Mouse (Mus musculus) G1E (cell line): ENCODE measurements around the gene Ppp4c. TPM values are rescaled to one million over a fixed set of nuclear protein-coding genes. Genes with fewer than 3 reads are reported as not detected.
A peak's percentile ranks its signal among the peaks of the same experiment; 100 is the strongest.

Experiments
- ATAC-seq: 2 replicates; pipeline ENCODE4 v1.8.0; 2016; ENCODE audit warnings: mild to moderate bottlenecking; ENCODE audit not compliant: insufficient number of reproducible peaks, poor library complexity, low FRiP score, severe bottlenecking; ENCODE audit errors: extremely low read depth
- DNase-seq: peaks from one replicate; pipeline ENCODE4 v3.0.0; 2012; ENCODE audit warnings: low spot score
- H3K27me3 ChIP-seq: 2 replicates; pipeline ENCODE4 v1.6.1; 2012; ENCODE audit warnings: mild to moderate bottlenecking, low read length, inconsistent platforms; ENCODE audit not compliant: insufficient read depth
- H3K36me3 ChIP-seq: replicated peaks from 2 replicates; pipeline ENCODE3; 2012; ENCODE audit warnings: mild to moderate bottlenecking, inconsistent platforms
- H3K4me1 ChIP-seq: 2 replicates; pipeline ENCODE4 v1.6.1; 2012; ENCODE audit warnings: low read depth, low read length, inconsistent platforms, mixed read lengths; ENCODE audit not compliant: insufficient read depth
- H3K4me3 ChIP-seq: 2 replicates; pipeline ENCODE4 v1.5.1; 2012; ENCODE audit warnings: low read depth, mild to moderate bottlenecking, inconsistent platforms, low read length, moderate library complexity, mixed read lengths
- H3K9me3 ChIP-seq: replicated peaks from 2 replicates; pipeline ENCODE4 v1.6.1; 2012; ENCODE audit warnings: inconsistent platforms
- CTCF ChIP-seq: IDR thresholded peaks from 2 replicates; pipeline ENCODE4 v1.5.1; 2012; ENCODE audit warnings: low read depth, low read length, inconsistent platforms, mixed read lengths
- GATA1 ChIP-seq: IDR thresholded peaks from 2 replicates; pipeline ENCODE4 v1.6.1; 2012; ENCODE audit warnings: borderline replicate concordance, low read length, inconsistent platforms, mixed read lengths
- GATA2 ChIP-seq: IDR thresholded peaks from 2 replicates; pipeline ENCODE4 v1.6.1; 2012; ENCODE audit warnings: low read depth, low read length, inconsistent platforms, borderline replicate concordance
- POLR2AphosphoS5 ChIP-seq: IDR thresholded peaks from 2 replicates; pipeline ENCODE4 v1.6.1; 2012; ENCODE audit warnings: low read depth, low read length, inconsistent platforms; ENCODE audit not compliant: insufficient replicate concordance
- TAL1 ChIP-seq: conservative IDR thresholded peaks from 2 replicates; pipeline ENCODE4 v1.6.1; 2012; ENCODE audit warnings: low read depth, low read length, inconsistent platforms, mixed read lengths
- polyA plus RNA-seq: library from polyadenylated mRNA; stranded (reverse); fragments of >175 nt; gene quantifications from 2 replicates; pipeline ENCODE4 v1.2.3, GENCODE M21; 2012
- total RNA-seq, 2 experiments: library from RNA; stranded (forward) in 1 of 2; stranded (reverse) in 1 of 2; fragments of 200-1000 nt in 1 of 2; fragments of >200 nt in 1 of 2; fragmentation: Nextera tagmentation in 1 of 2; gene quantifications; 2 replicates each; pipeline ENCODE4 v1.2.3; 2014 to 2017

The Ppp4c gene
- total and polyA plus RNA-seq, 3 experiments = 169 to 186 (median 176) TPM

DNA sequence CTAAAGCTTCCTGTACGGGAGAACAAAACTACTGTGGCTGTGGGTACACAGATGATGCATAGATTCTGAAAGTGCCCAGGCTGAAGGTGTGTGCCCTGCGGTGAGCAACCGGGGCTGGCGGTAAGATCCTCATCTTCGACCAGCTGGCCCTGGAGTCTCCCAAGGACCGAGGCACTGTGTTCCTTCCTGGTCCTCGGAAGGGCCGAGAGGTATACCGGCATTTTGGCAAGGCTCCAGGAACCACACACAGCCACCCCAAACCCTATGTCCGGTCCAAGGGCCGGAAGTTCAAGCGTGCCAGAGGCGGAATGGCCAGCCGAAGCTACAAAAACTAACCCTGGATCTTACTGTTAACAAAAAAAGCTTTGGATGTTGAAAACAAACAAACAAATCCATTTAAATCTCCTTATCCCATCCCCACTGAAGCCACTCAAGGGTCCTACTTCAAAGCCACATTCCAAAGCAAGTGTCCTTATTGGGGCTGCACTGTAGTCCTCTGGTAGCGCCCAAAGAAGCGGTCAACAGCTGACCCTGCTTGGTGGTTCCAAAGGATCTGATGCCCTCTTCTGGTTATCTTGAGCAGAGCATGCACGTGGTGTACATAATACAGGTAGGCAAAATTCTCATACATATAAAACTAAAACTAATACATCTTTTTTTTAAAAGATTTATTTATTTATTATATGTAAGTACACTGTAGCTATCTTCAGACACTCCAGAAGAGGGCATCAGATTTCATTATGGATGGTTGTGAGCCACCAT, 42.5 kb downstream of the Ppp4c start:
- H3K4me1 ChIP-seq = peaks cover 5% of the 10 kb centered on the region
- H3K9me3 ChIP-seq = no peaks in the 10 kb centered on the region; the same call in 1 of the 2 replicates
- DNase-seq (no peak), ATAC-seq (no peak)
- peaks cover 38% of the 10 kb centered on the region for H3K27me3 ChIP-seq
- H3K36me3 ChIP-seq = no peaks in the 10 kb centered on the region
- TF ChIP-seq CTCF (peak; percentile 8; the same call in 1 of the 2 replicates), TAL1 (no peak)
- H3K4me3 ChIP-seq = no peak overlapping the region

DNA sequence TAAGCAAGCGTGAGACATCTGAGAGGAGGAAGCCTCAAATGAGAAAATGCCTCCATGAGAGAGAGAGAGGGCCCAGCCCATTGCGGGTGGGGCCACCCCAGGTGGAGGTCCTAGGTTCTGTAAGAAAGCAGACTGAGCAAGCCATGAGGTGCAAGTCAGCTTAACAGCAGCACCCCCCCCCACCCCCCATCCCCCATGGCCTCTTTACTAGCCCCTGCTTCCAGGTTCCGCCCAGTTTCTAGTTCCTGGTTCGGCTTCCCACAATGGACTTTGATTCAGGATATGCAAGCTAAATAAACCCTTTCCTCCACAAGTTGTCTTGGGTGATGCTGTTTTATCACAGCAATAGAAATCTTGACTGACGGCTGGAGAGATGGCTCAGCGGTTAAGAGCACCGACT, 43.5 kb downstream of the Ppp4c start:
- H3K4me1 ChIP-seq = no peaks in the 10 kb centered on the region
- TF ChIP-seq TAL1 = no peak
- TF ChIP-seq GATA1 = no peak
- TF ChIP-seq POLR2AphosphoS5 = no peak
- no peak for TF ChIP-seq CTCF
- TF ChIP-seq GATA2 = no peak
- H3K27me3 ChIP-seq = peaks cover 39% of the 10 kb centered on the region
- H3K36me3 ChIP-seq = no peaks in the 10 kb centered on the region
- no peaks in the 10 kb centered on the region; the same call in 1 of the 2 replicates for H3K9me3 ChIP-seq
- no peak overlapping the region for H3K4me3 ChIP-seq
- ATAC-seq (no peak), DNase-seq (no peak)

DNA sequence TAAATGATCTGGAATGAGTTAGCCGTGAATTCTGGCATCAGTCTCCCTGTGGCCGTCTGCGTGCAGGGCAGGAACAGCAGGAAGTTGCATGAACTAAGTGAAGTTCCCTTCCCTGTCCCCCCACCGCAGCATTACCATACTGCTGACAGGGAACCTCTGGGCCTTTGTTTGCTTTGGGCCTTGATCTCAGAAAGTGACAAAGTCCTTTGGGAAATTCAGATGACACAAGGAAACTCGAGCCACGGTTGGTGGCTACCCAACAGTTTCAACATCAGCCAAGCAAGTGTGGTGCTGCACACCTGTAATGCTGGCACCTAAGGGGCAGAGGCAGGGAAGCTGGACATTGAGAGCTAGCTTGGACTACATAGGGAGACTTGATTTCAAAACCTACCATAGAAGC, 45.5 kb downstream of the Ppp4c start:
- TF ChIP-seq CTCF (no peak), GATA2 (no peak), TAL1 (no peak), POLR2AphosphoS5 (no peak), GATA1 (no peak)
- H3K27me3 ChIP-seq = peaks cover 31% of the 10 kb centered on the region
- no peaks in the 10 kb centered on the region for H3K4me1 ChIP-seq
- no peaks in the 10 kb centered on the region; the same call in 1 of the 2 replicates for H3K9me3 ChIP-seq
- no peak for DNase-seq
- H3K36me3 ChIP-seq = no peaks in the 10 kb centered on the region
- H3K4me3 ChIP-seq = no peak overlapping the region
- ATAC-seq = no peak

DNA sequence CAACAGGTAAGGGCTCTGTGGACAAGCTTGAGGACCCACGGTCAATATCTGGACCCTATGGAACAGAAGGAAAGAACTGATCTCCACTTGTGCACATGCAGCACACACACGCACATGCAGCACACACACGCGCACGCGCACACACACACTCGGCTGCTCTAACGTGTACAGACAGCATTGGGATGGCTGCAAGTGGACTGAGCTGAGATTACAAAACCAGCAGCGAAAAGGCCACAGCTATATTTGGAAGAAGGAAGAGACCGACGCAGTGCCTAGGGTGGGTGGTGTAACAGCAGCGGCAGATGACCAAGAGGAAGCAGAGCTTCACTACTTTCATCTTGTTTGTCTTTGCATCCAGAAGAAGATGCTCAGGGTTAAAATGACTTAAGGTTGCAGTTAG, 46.2 kb downstream of the Ppp4c start:
- Histone ChIP-seq H3K27me3 (peaks cover 32% of the 10 kb centered on the region), H3K4me1 (no peaks in the 10 kb centered on the region), H3K4me3 (no peak overlapping the region), H3K36me3 (no peaks in the 10 kb centered on the region), H3K9me3 (no peaks in the 10 kb centered on the region; the same call in 1 of the 2 replicates)
- TF ChIP-seq GATA1 (no peak), TAL1 (no peak), GATA2 (no peak), POLR2AphosphoS5 (no peak), CTCF (no peak)
- ATAC-seq (no peak), DNase-seq (no peak)

DNA sequence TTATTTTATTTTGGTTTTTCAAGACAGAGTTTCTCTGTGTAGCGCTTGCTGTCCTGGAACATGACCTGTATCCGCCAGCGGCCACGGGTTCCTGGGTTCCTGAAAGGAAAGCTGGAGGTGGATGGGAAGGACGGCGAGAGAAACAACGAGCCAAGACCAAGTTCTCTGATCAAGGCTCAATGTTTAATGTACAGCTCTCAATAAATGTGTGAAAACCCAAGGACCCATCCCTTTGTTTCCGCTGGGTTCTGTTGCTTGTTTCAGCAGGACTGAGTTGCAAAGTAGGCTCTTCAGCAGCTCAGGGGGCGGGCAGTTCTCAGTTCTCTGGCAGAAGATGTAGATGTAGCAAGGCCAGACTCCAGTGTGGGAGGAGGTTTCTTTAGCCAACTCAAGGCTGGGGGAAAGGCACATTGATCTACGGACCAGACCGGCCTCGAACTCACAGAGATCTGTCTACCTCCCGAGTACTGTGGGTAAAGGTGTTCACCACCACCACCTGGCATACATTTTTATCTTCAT, 50.3 kb downstream of the Ppp4c start:
- Histone ChIP-seq H3K9me3 (no peaks in the 10 kb centered on the region), H3K4me1 (no peaks in the 10 kb centered on the region), H3K27me3 (peaks cover 38% of the 10 kb centered on the region), H3K4me3 (no peak overlapping the region), H3K36me3 (no peaks in the 10 kb centered on the region)
- no peak for TF ChIP-seq GATA2
- TF ChIP-seq POLR2AphosphoS5 = no peak
- TF ChIP-seq GATA1 = no peak
- DNase-seq (no peak), ATAC-seq (no peak)

DNA sequence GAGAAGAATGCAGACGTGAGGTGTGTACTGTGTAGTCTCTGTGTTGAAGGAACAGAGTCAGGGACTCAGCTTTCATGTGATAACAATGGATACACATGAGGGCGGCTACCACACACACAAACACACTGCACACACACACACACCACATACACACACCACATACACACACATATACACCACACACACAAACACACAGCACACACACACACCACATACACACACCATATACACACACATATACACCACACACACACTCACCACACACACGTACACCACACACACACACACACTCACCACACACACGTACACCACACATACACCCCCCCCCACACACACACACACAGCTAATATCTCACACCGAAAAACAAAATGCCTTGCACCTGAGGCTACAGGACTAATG, 50.8 kb downstream of the Ppp4c start:
- no peak for ATAC-seq
- peaks cover 32% of the 10 kb centered on the region for H3K27me3 ChIP-seq
- H3K4me3 ChIP-seq = no peak overlapping the region
- H3K4me1 ChIP-seq = no peaks in the 10 kb centered on the region
- no peaks in the 10 kb centered on the region for H3K9me3 ChIP-seq
- TF ChIP-seq GATA2 (no peak), CTCF (no peak), TAL1 (no peak), GATA1 (no peak), POLR2AphosphoS5 (no peak)
- DNase-seq = no peak
- H3K36me3 ChIP-seq = no peaks in the 10 kb centered on the region
